Mouse (Mus musculus) ES-E14 (cell line): Measurements from ENCODE around the gene Pik3cd. TPM values are rescaled to one million over a fixed set of nuclear protein-coding genes. Genes with fewer than 3 reads are reported as not detected.

Source experiments
- DNase-seq: peaks from one replicate; pipeline ENCODE4 v3.0.0-alpha.2; 2013; ENCODE audit warnings: low read depth, low spot score
- H3K27ac ChIP-seq: 2 replicates; pipeline ENCODE4 v1.5.1; 2012; ENCODE audit warnings: low read depth, mild to moderate bottlenecking, low read length, moderate library complexity, mixed read lengths; ENCODE audit not compliant: poor library complexity, insufficient read depth, severe bottlenecking
- H3K36me3 ChIP-seq: 2 replicates; pipeline ENCODE4 v1.6.1; 2012; ENCODE audit warnings: mild to moderate bottlenecking, low read length, moderate library complexity, mixed read lengths; ENCODE audit not compliant: control insufficient read depth, poor library complexity, insufficient read depth, severe bottlenecking
- H3K4me1 ChIP-seq, 2 experiments: fragments of 150-350 bp in 1 of 2; sonication (generic) in 1 of 2; 2 replicates each; pipeline ENCODE4 v1.6.1; 2012; ENCODE audit warnings: low read length in 2 of 2, mild to moderate bottlenecking in 1 of 2, mixed read lengths in 1 of 2; ENCODE audit not compliant: control insufficient read depth in 2 of 2, insufficient read depth in 2 of 2, poor library complexity in 1 of 2
- H3K4me3 ChIP-seq, 2 experiments: fragments of 150-350 bp in 1 of 2; sonication (generic) in 1 of 2; 2 replicates each; pipeline ENCODE4 v1.5.1; 2012; ENCODE audit warnings: low read length in 2 of 2, low read depth in 1 of 2, mild to moderate bottlenecking in 1 of 2, mixed read lengths in 1 of 2; ENCODE audit not compliant: insufficient read depth in 1 of 2, poor library complexity in 1 of 2, severe bottlenecking in 1 of 2
- H3K9ac ChIP-seq: 2 replicates; pipeline ENCODE4 v1.6.1; 2012; ENCODE audit warnings: low read depth, mild to moderate bottlenecking, low read length, mixed read lengths; ENCODE audit not compliant: poor library complexity, insufficient read depth, severe bottlenecking
- H3K9me3 ChIP-seq: fragments of 150-350 bp; sonication (generic); 2 replicates; pipeline ENCODE4 v1.6.1; 2012; ENCODE audit warnings: low read depth, mild to moderate bottlenecking, low read length; ENCODE audit not compliant: control insufficient read depth, insufficient read depth
- CHD2 ChIP-seq: IDR thresholded peaks from 2 replicates; pipeline ENCODE4 v1.6.1; 2014; ENCODE audit warnings: mild to moderate bottlenecking, low read depth, low read length, inconsistent platforms
- HCFC1 ChIP-seq: IDR thresholded peaks from 2 replicates; pipeline ENCODE4 v1.6.1; 2012; ENCODE audit warnings: low read length, inconsistent platforms, borderline replicate concordance; ENCODE audit not compliant: insufficient read depth
- MAFK ChIP-seq: IDR thresholded peaks from 2 replicates; pipeline ENCODE4 v1.6.1; 2014; ENCODE audit warnings: mild to moderate bottlenecking, low read depth, low read length, inconsistent platforms; ENCODE audit not compliant: insufficient read depth
- ZC3H11A ChIP-seq: IDR thresholded peaks from 2 replicates; pipeline ENCODE4 v1.6.1; 2012; ENCODE audit warnings: low read depth, mild to moderate bottlenecking, inconsistent platforms, low read length, borderline replicate concordance
- ZNF384 ChIP-seq: IDR thresholded peaks from 2 replicates; pipeline ENCODE4 v1.6.1; 2012; ENCODE audit warnings: low read depth, low read length, inconsistent platforms
- in situ Hi-C, 2 experiments: fragments of 600-800 bp; cut with MboI; formaldehyde crosslinking; loops; one replicate each; pipeline ENCODE4 v1.15.1; 2025; ENCODE audit warnings: low sequenced_read_pairs in 2 of 2, inconsistent platforms in 1 of 2; ENCODE audit not compliant: unreplicated experiment in 2 of 2
- total RNA-seq: library from RNA; depleted of rRNA; stranded (reverse); fragments of 300-350 nt; gene quantifications from 2 replicates; pipeline ENCODE4 v1.2.3, GENCODE M21; 2012

Gene Pik3cd
- total RNA-seq, 1 experiment = 6.4 TPM

GRCm38 (mm10) chr4:149744119-149744518 is 41.7 kb upstream of the Pik3cd start:
- no peak overlapping the region for H3K4me3 ChIP-seq
- DNase-seq = no peak
- peaks cover 12 to 19% of the 10 kb centered on the region in 2 experiments for H3K4me1 ChIP-seq
- no peak overlapping the region for H3K27ac ChIP-seq
- no peak for TF ChIP-seq ZNF384
- TF ChIP-seq HCFC1 = no peak
- no peak for TF ChIP-seq ZC3H11A
- no peak for TF ChIP-seq CHD2
- TF ChIP-seq MAFK = no peak
- no peaks in the 10 kb centered on the region for H3K9me3 ChIP-seq
- no peak overlapping the region for H3K9ac ChIP-seq
- in situ Hi-C loops = no loop called here
- H3K36me3 ChIP-seq = peaks cover 23% of the 10 kb centered on the region

GRCm38 (mm10) chr4:149742011-149742530 is 39.7 kb upstream of the Pik3cd start:
- Histone ChIP-seq H3K9ac (no peak overlapping the region), H3K36me3 (peaks cover 16% of the 10 kb centered on the region; the same call in 1 of the 2 replicates), H3K4me3 (no peak overlapping the region), H3K4me1 (peaks cover 12 to 16% of the 10 kb centered on the region in 2 experiments), H3K27ac (no peak overlapping the region), H3K9me3 (no peaks in the 10 kb centered on the region)
- TF ChIP-seq ZNF384 (no peak), ZC3H11A (no peak), MAFK (no peak), CHD2 (no peak), HCFC1 (no peak)
- in situ Hi-C loops = no loop called here
- DNase-seq = no peak

- H3K4me3 ChIP-seq = no peak overlapping the region
- no peak for DNase-seq
- TF ChIP-seq ZNF384 (no peak), CHD2 (no peak), ZC3H11A (no peak), MAFK (no peak)
- in situ Hi-C loops = no loop called here
- no peak overlapping the region for H3K27ac ChIP-seq
- no peaks in the 10 kb centered on the region for H3K9me3 ChIP-seq
- no peak overlapping the region for H3K9ac ChIP-seq
- H3K4me1 ChIP-seq = peaks cover 10 to 19% of the 10 kb centered on the region in 2 experiments
- H3K36me3 ChIP-seq = peaks cover 23% of the 10 kb centered on the region; the same call in 1 of the 2 replicates
Observed at GRCm38 (mm10) chr4:149740301-149740700, 37.9 kb upstream of the Pik3cd start.

GRCm38 (mm10) chr4:149739478-149739877 is 37.1 kb upstream of the Pik3cd start:
- no peak overlapping the region for H3K4me3 ChIP-seq

More at GRCm38 (mm10) chr4:149739478-149739877, 37.1 kb upstream of the Pik3cd start:
- peaks cover 16% of the 10 kb centered on the region; the same call in 1 of the 2 replicates for H3K36me3 ChIP-seq
- DNase-seq = no peak
- H3K27ac ChIP-seq = no peak overlapping the region
- H3K9me3 ChIP-seq = no peaks in the 10 kb centered on the region
- in situ Hi-C loops = no loop called here
- no peak overlapping the region for H3K9ac ChIP-seq
- TF ChIP-seq HCFC1 (no peak), ZNF384 (no peak), MAFK (no peak), ZC3H11A (no peak), CHD2 (no peak)
- peaks cover 8 to 15% of the 10 kb centered on the region in 2 experiments for H3K4me1 ChIP-seq
